Mouse (Mus musculus) heart, embryonic 13.5 days (tissue): ENCODE measurements at regions not wholly inside any gene's neighbourhood (a gene's known extent, or its start where the extent isn't known, plus 50 kb on each side); places are given as distances from the start of the nearest gene placed in this dataset.
"Not testable (repeated sequence)": the region's sequence is repeated elsewhere in the genome, so short reads cannot be mapped to it uniquely, and the experiment has no call there.

Experiments used
- ATAC-seq: fragments of 200-750 bp; cut with Nextera tagmentation; 2 replicates; pipeline ENCODE4 v1.8.0; 2017; ENCODE audit warnings: moderate TSS enrichment; ENCODE audit not compliant: insufficient number of reproducible peaks, low FRiP score, low TSS enrichment; ENCODE audit errors: extremely low read depth
- H3K27ac ChIP-seq: fragments of 300-500 bp; sonication (generic); replicated peaks from 2 replicates; pipeline ENCODE4 v1.5.1; 2015; ENCODE audit warnings: moderate library complexity, mild to moderate bottlenecking, inconsistent platforms
- H3K27me3 ChIP-seq: fragments of 300-500 bp; sonication (generic); replicated peaks from 2 replicates; pipeline ENCODE4 v1.6.1; 2015; ENCODE audit warnings: mild to moderate bottlenecking, inconsistent platforms
- H3K36me3 ChIP-seq: fragments of 300-500 bp; sonication (generic); 2 replicates; pipeline ENCODE4 v1.6.1; 2015; ENCODE audit warnings: mild to moderate bottlenecking, inconsistent platforms
- H3K4me1 ChIP-seq: fragments of 300-500 bp; sonication (generic); 2 replicates; pipeline ENCODE4 v1.6.1; 2015; ENCODE audit warnings: inconsistent platforms
- H3K4me2 ChIP-seq: fragments of 300-500 bp; sonication (generic); 2 replicates; pipeline ENCODE4 v1.6.1; 2015; ENCODE audit warnings: inconsistent platforms, mild to moderate bottlenecking, moderate library complexity
- H3K4me3 ChIP-seq: fragments of 300-500 bp; sonication (generic); 2 replicates; pipeline ENCODE4 v1.5.1; 2015; ENCODE audit warnings: moderate library complexity, mild to moderate bottlenecking, inconsistent platforms
- H3K9ac ChIP-seq: fragments of 300-500 bp; sonication (generic); 2 replicates; pipeline ENCODE4 v1.6.1; 2015; ENCODE audit warnings: inconsistent platforms, mild to moderate bottlenecking, moderate library complexity
- H3K9me3 ChIP-seq: fragments of 300-500 bp; sonication (generic); 2 replicates; pipeline ENCODE4 v1.6.1; 2016; ENCODE audit warnings: inconsistent platforms
- WGBS: fragments of 180-500 bp; shearing (Covaris S2); methylation state at CpG from one replicate; pipeline ENCODE4 v1.1.7; 2015; ENCODE audit warnings: mixed read lengths; 5-methylcytosine and 5-hydroxymethylcytosine counted together

DNA sequence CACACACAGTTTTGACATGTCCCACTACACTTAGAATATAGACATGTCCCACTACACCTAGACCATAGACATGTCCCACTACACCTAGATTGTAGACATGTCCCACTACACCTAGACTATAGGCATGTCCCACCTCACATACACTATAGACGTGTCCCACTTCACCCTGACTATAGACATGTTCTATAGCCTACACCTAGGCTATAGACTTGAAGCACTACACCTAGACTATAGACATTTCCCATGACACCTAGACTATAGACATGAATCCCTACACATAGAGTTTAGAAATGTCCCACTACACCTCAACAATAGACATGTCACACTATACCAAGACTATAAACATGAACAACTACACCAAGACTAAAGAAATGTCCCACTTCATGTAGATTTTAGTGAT is 2580.9 kb downstream of the Gm37988 start:
- no peak overlapping the region for H3K4me2 ChIP-seq
- no peak overlapping the region for H3K27ac ChIP-seq
- WGBS: 76% methylated on average over 1 of the region's 1 CpGs
- no peaks in the 10 kb centered on the region for H3K27me3 ChIP-seq
- H3K36me3 ChIP-seq: no peaks in the 10 kb centered on the region
- H3K4me1 ChIP-seq: no peaks in the 10 kb centered on the region
- no peak overlapping the region for H3K4me3 ChIP-seq
- ATAC-seq: no peak
- H3K9ac ChIP-seq: no peak overlapping the region
- H3K9me3 ChIP-seq: no peaks in the 10 kb centered on the region; the same call in 1 of the 2 replicates

DNA sequence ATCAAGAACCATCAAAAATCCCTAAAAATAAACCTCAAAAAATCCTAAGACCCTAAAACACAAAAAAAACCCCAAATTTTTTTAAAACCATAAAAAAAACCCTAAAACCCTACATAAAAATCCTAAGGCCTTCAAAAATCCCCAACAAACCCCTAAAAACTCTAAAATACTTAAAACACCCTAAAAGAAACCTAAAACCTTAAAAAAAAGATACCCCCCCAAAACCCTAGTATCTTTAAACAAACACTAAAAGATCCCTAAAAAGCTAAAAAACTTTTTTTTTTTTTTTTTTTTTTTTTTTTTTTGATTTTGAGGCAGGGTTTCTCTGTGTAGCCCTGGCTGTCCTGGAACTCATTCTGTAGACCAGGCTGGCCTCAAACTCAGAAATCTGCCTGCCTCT is 2585.8 kb downstream of the Gm37988 start:
- Histone ChIP-seq H3K27me3 (no peaks in the 10 kb centered on the region), H3K9me3 (no peaks in the 10 kb centered on the region), H3K4me1 (no peaks in the 10 kb centered on the region), H3K27ac (no peak overlapping the region), H3K4me3 (no peak overlapping the region), H3K9ac (no peak overlapping the region), H3K36me3 (no peaks in the 10 kb centered on the region), H3K4me2 (no peak overlapping the region)
- ATAC-seq: no peak

DNA sequence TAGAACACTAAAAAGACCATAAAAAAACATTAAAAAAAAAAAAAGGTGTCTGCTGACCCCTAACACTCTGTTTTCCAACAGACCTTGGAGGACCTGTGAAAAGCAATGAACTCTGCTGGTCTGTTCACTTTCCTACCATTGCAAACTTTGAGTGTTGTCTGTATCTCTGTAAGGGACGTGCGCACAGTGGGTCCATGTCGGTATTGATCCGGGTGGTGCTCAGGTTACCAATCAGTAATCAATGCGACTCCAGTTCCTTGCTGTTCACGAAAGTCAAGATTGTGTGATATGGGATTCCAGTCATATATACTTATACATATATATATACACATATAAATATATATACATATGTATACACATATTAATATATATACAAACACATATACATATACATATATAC is 2586.5 kb downstream of the Gm37988 start:
- Histone ChIP-seq H3K27me3 (no peaks in the 10 kb centered on the region), H3K36me3 (no peaks in the 10 kb centered on the region), H3K27ac (no peak overlapping the region), H3K4me2 (no peak overlapping the region), H3K9me3 (no peaks in the 10 kb centered on the region), H3K4me3 (no peak overlapping the region), H3K4me1 (no peaks in the 10 kb centered on the region), H3K9ac (no peak overlapping the region)
- ATAC-seq: no peak
- WGBS: 95% methylated on average over 6 of the region's 6 CpGs

DNA sequence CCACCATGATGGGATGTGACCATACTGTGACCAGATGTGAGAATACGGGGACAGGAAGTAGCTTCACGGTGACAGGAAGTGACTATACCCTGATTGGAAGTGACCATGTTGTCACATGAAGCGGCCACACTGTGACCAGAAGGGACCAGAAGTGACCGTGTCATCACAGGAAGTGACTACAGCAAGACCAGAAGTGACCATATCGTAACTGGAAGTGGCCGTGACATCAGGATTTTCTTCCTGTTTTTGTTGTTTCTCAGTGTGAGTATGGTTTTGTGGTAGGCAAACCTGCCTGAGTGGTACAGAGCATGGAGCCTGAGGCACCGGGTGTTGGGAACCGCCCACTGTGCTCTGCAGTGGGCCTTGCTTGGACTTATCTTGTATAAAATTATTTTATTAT is 2587.8 kb downstream of the Gm37988 start:
- no peak for ATAC-seq
- Histone ChIP-seq H3K9ac (no peak overlapping the region), H3K36me3 (no peaks in the 10 kb centered on the region), H3K4me3 (no peak overlapping the region), H3K27me3 (no peaks in the 10 kb centered on the region), H3K9me3 (no peaks in the 10 kb centered on the region), H3K4me1 (no peaks in the 10 kb centered on the region), H3K4me2 (no peak overlapping the region), H3K27ac (no peak overlapping the region)
- WGBS: 84% methylated on average over 8 of the region's 8 CpGs

DNA sequence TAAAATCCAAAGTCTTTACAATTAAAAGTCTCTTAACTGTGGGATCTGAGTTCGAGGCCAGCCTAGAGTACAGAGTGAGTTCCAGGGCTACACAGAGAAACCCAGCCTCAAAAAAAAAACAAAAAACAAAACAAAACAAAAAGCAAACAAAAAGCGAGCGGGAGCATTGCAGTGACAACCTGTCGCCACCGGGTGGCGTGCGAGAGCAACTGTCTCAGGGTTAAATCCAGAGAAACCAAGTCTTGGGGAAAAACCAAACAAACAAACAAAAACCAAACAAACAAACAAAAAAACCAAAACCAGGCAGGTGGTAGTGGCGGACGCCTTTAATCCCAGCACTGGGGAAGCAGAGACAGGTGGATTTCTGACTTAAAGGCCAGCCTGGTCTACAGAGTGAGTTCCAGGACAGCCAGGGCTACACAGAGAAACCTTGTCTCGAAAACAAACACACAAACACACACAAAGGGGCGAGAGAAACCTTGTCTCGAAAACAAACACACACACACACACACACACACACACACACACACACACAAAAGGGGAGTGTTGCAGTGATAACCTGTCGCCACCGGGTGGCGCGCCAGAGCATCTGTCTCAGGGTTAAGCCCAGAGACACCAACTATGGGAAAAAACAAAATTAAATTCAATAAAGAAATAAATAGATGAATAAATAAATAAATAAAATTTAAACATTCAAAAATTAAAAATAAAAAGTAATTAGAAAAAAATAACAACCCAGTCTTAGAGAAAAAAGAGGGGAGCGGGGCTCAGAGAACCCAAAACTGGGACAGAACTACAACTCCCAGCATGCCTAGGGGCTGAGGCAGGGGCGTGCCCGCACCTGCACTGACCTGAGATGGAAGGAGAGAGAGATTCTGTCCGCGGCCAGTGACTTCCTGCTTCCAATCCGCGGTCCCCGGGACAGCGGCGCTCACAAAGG is 2589.4 kb downstream of the Gm37988 start:
- peak overlapping the region; percentile 66 for H3K4me2 ChIP-seq
- peak overlapping the region; percentile 71 for H3K4me3 ChIP-seq
- peak; percentile 79 for ATAC-seq
- 12% methylated on average over 26 of the region's 26 CpGs for WGBS
- H3K9me3 ChIP-seq: no peaks in the 10 kb centered on the region
- H3K27me3 ChIP-seq: no peaks in the 10 kb centered on the region
- peak overlapping the region; percentile 68 for H3K27ac ChIP-seq
- no peaks in the 10 kb centered on the region for H3K36me3 ChIP-seq
- peak overlapping the region; percentile 80 for H3K9ac ChIP-seq
- no peaks in the 10 kb centered on the region for H3K4me1 ChIP-seq

DNA sequence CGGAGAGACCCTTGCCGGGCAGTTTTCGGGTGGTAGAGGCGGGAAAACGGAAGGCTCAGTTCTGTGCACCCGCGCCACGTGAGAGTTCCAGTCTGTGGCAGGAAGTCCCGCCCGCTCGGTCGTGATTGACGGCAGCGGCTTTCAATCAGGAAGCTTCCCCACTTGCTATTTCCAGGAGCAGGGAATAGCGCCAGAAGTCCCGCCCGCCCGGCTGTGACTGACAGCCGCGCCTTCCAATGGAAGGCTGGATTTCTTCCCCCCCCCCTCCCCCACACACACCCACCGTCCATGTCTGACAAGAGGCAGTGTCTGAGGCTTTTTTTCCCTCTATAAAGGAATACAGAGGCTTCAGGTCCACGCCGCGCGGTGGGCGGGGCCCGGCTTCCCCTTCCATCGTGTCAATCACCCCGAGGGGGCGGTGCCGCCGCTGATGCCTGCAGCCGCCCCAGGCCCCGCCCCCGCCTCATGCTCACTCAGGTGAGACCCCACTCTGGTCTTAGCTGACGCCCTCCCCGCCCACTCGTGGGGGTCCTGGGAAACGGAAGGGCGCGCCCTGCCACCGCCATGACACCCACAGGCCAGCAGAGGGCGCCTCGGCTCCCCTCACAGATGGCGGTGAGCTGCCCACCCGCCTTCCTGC is 2590.2 kb downstream of the Gm37988 start:
- peak; percentile 96 for ATAC-seq
- no peaks in the 10 kb centered on the region for H3K4me1 ChIP-seq
- peak overlapping the region; percentile 83 for H3K9ac ChIP-seq
- peak overlapping the region; percentile 83 for H3K4me2 ChIP-seq
- peak overlapping the region; percentile 71 for H3K4me3 ChIP-seq
- H3K27me3 ChIP-seq: no peaks in the 10 kb centered on the region
- H3K27ac ChIP-seq: peak overlapping the region; percentile 79
- H3K36me3 ChIP-seq: no peaks in the 10 kb centered on the region
- WGBS: under 1% methylated on average over 44 of the region's 46 CpGs
- H3K9me3 ChIP-seq: no peaks in the 10 kb centered on the region

DNA sequence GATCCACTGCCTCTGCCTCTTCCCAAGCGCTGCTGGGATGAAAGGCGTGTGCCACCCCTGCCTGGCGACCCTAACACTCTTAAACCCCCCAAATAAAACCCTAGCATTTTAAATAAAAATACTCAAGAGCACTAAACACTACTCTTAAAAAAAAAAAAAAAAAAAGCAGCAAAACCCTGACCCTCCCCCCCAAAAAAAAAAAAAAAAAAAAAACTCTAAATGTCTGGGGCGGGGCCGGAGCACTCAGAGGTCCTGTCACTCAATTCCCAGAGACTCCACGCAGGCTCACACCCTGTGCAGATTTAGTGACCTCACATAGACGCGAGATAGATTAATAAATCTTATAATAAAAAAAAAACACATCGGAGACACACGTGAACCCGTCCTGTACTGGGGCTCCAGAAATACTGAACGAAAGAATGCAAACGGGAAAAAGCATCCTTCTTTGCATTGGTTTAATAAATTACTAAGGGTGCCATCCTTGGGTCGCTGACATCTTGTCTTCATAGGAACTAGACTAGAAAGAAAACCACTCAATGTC is 2591.1 kb downstream of the Gm37988 start:
- no peak for ATAC-seq
- WGBS: 60% methylated on average over 14 of the region's 14 CpGs
- H3K27ac ChIP-seq: peak overlapping the region; percentile 79

DNA sequence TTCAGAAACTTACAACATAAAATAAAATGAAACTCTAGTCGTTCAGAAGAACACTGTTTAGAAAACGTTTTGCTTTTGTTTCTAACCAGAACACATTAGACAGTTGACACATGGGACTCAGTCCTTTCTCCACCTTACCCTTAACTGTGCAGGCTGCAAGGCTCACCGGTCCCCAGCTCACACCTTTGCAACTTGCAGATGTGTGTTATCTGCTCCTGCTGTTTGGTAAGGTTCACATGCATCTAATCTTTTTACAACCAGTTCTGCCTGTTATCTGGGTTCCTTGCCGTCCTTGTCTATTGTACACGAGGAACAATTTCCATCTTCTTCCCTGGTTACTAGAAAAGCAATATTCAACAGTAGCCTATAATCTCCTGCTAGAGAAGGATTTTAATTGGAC is 2598.0 kb downstream of the Gm37988 start:
- H3K27me3 ChIP-seq, H3K4me1 ChIP-seq, H3K9ac ChIP-seq, H3K4me3 ChIP-seq, H3K4me2 ChIP-seq, H3K36me3 ChIP-seq, ATAC-seq, H3K27ac ChIP-seq, H3K9me3 ChIP-seq: not testable (repeated sequence)
- WGBS: 45% methylated on average over 5 of the region's 5 CpGs

More for the DNA sequence above, 2591.1 kb downstream of the Gm37988 start:
- Histone ChIP-seq H3K36me3 (no peaks in the 10 kb centered on the region), H3K9me3 (no peaks in the 10 kb centered on the region), H3K9ac (peak overlapping the region; percentile 83), H3K4me2 (peak overlapping the region; percentile 83), H3K4me3 (peak overlapping the region; percentile 71), H3K27me3 (no peaks in the 10 kb centered on the region), H3K4me1 (no peaks in the 10 kb centered on the region)

DNA sequence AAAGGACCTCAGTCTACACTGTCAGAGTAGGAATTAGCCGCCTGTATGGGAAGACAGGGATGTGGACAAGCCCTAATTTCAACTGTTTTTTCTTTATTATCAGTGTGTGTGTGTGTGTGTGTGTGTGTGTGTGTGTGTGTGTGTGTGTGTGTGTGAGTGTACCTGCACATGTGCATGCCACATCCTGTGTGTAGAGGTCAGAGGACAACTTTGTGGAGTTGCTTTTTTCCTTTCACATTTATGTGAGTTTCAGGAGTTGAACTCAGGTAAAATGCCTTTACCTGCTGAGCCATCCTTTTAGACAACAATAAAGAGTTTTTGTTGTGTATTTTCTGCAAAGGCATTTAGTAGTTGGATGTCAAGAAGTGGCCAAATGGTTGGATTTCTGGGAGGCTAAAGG is 2606.8 kb downstream of the Gm37988 start:
- no peak overlapping the region for H3K9ac ChIP-seq
- H3K4me1 ChIP-seq: no peaks in the 10 kb centered on the region
- no peak overlapping the region for H3K27ac ChIP-seq
- no peaks in the 10 kb centered on the region for H3K27me3 ChIP-seq
- H3K9me3 ChIP-seq: no peaks in the 10 kb centered on the region
- ATAC-seq: no peak
- H3K36me3 ChIP-seq: no peaks in the 10 kb centered on the region
- no peak overlapping the region for H3K4me3 ChIP-seq
- H3K4me2 ChIP-seq: no peak overlapping the region
- 47% methylated on average over 1 of the region's 1 CpGs for WGBS

DNA sequence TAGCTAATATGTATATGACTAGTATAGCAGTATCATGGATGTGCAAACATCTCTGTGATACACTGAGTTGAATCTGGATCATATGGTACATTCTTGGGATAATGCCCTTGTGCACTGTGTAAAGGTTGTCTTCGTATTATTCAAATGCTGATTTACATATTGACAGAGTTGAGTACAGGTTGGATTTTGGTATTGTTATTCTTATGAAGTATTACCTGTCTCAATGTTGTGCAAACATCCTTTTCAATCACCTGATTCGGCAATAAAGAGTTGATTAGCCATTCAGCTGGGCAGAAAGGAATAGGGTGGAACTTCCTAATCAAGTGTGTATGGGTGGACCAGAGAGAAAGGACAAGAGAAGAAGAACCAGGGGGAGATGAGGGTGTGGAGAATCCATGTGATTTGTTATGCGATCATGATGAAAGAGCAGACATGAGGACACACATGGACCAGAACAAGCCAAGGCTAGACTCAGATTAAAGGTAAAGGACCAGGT is 2644.0 kb downstream of the Gm37988 start:
- WGBS: 68% methylated on average over 3 of the region's 3 CpGs
- H3K9me3 ChIP-seq: no peaks in the 10 kb centered on the region
- H3K36me3 ChIP-seq: no peaks in the 10 kb centered on the region
- H3K27me3 ChIP-seq: no peaks in the 10 kb centered on the region
- ATAC-seq: no peak
- no peak overlapping the region for H3K27ac ChIP-seq
- no peaks in the 10 kb centered on the region for H3K4me1 ChIP-seq
- H3K4me3 ChIP-seq: no peak overlapping the region
- no peak overlapping the region for H3K9ac ChIP-seq
- H3K4me2 ChIP-seq: no peak overlapping the region

DNA sequence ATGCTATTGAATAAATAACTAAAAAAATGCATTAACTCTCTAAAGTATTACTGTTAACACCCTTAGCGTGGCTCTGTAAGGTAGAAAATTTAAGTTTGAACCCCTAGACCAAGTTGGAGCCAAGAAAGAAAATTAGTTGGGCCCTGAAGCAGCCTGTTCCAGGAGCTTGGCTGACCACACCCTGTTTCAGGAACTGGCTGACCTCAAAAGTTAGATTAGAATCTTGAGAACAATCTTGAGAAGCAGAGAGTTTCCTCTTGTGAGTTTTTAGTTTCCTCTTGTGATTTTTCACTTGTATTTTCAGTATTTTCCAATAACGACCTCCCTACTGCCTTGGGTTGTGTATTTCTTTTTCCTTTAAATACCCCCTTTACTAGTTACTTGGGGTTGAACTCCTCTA is 2647.2 kb downstream of the Gm37988 start:
- no peak overlapping the region for H3K9ac ChIP-seq
- no peaks in the 10 kb centered on the region for H3K9me3 ChIP-seq
- no peaks in the 10 kb centered on the region for H3K4me1 ChIP-seq
- no peak for ATAC-seq
- no peak overlapping the region for H3K4me2 ChIP-seq
- H3K27ac ChIP-seq: no peak overlapping the region
- no peak overlapping the region for H3K4me3 ChIP-seq
- 56% methylated on average over 2 of the region's 2 CpGs for WGBS
- H3K27me3 ChIP-seq: no peaks in the 10 kb centered on the region
- H3K36me3 ChIP-seq: no peaks in the 10 kb centered on the region
